Mouse (Mus musculus): ENCODE data around the gene Gm20388.

DNA sequence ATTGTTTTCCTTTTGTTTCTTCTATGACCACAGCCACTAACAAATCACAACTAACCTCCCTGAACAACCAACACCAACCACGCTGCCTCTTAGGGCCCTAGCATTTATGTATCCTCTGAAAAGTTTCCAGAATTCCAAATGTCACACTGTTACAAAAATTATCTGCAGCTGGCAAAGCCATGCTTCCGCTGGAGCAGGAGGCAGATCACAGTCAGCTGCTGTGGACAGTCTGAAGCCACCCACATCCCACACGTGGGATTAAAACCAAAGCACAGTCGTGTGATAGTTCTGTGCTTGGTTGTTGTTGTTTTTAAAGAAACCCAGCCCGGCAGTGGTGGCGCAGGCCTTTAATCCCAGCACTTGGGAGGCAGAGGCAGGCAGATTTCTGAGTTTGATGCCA is 788.4 kb downstream of the Gm20388 start:
- TF ChIP-seq CTCF (IDR thresholded peaks at IDR 0.05; ENCODE audit: low read depth, low read length) (no peak), TAL1 (conservative IDR thresholded peaks at IDR 0.05; ENCODE audit: low read depth, low read length) (no peak), GATA1 (IDR thresholded peaks at IDR 0.05; ENCODE audit: borderline replicate concordance, low read length) (no peak), POLR2AphosphoS5 (IDR thresholded peaks at IDR 0.05; ENCODE audit: insufficient replicate concordance, low read depth, low read length) (no peak)

Data from G1E (cell line).